Mouse (Mus musculus) kidney, embryonic 16.5 days (tissue): ENCODE measurements around the gene Msx3. TPM values are rescaled to one million over a fixed set of nuclear protein-coding genes. Genes with fewer than 3 reads are reported as not detected.

Experiments
- ATAC-seq: fragments of 200-750 bp; cut with Nextera tagmentation; 2 replicates; pipeline ENCODE4 v1.8.0; 2017; ENCODE audit warnings: moderate TSS enrichment; ENCODE audit not compliant: low FRiP score, low TSS enrichment
- H3K27ac ChIP-seq: fragments of 300-500 bp; sonication (generic); 2 replicates; pipeline ENCODE4 v1.5.1; 2014; ENCODE audit warnings: low read length
- H3K27me3 ChIP-seq: fragments of 300-500 bp; sonication (generic); 2 replicates; pipeline ENCODE4 v1.6.1; 2014; ENCODE audit warnings: low read length, control low read depth, mixed read lengths; ENCODE audit not compliant: insufficient read depth
- H3K36me3 ChIP-seq: fragments of 300-500 bp; sonication (generic); 2 replicates; pipeline ENCODE4 v1.6.1; 2014; ENCODE audit warnings: low read length, control low read depth, mixed read lengths; ENCODE audit not compliant: insufficient read depth
- H3K4me1 ChIP-seq: fragments of 300-500 bp; sonication (generic); 2 replicates; pipeline ENCODE4 v1.6.1; 2014; ENCODE audit warnings: low read length, control low read depth, mixed read lengths; ENCODE audit not compliant: insufficient read depth
- H3K4me2 ChIP-seq: fragments of 300-500 bp; sonication (generic); replicated peaks from 2 replicates; pipeline ENCODE4 v1.6.1; 2014; ENCODE audit warnings: low read depth, low read length
- H3K4me3 ChIP-seq: fragments of 300-500 bp; sonication (generic); 2 replicates; pipeline ENCODE4 v1.5.1; 2014; ENCODE audit warnings: mild to moderate bottlenecking, low read length
- H3K9ac ChIP-seq: fragments of 300-500 bp; sonication (generic); replicated peaks from 2 replicates; pipeline ENCODE4 v1.6.1; 2014; ENCODE audit warnings: low read length
- H3K9me3 ChIP-seq: fragments of 300-500 bp; sonication (generic); 2 replicates; pipeline ENCODE4 v1.6.1; 2016; ENCODE audit warnings: low read length, control low read depth
- WGBS: fragments of 180-500 bp; shearing (Covaris S2); extraction: QIAGEN DNeasy Blood & Tissue Kit; methylation state at CpG from one replicate; pipeline ENCODE4 v1.1.7; 2014; 5-methylcytosine and 5-hydroxymethylcytosine counted together
- polyA plus RNA-seq: library from polyadenylated mRNA; unstranded; fragments of >200 nt; fragmentation: Nextera tagmentation; extraction: Ambion mirVana; gene quantifications from 2 replicates; pipeline ENCODE4 v1.2.1, GENCODE M21; 2015

The Msx3 gene
- polyA plus RNA-seq, 1 experiment from 2014 or later = not detected

- peak; percentile 98 for ATAC-seq
- H3K4me1 ChIP-seq = peaks cover 17% of the 10 kb centered on the region
- H3K4me3 ChIP-seq = peak within 1 kb of the TSS; percentile 94
- WGBS = 1% methylated on average over 69 of the region's 69 CpGs
- H3K27me3 ChIP-seq = no peaks in the 10 kb centered on the region
- H3K9ac ChIP-seq = peak within 1 kb of the TSS; percentile 92
- peak within 1 kb of the TSS; percentile 93 for H3K27ac ChIP-seq
- H3K36me3 ChIP-seq = peaks cover 27% of the 10 kb centered on the region
- no peaks in the 10 kb centered on the region for H3K9me3 ChIP-seq
- H3K4me2 ChIP-seq = peak within 1 kb of the TSS; percentile 90
Measured at GRCm38 (mm10) chr7:140036281-140037170, 12.4 kb downstream of the Msx3 start, which contains the start of the genes Zfp511 and Tubgcp2. Gene Zfp511 (plus strand): TSS chr7:140036391. Gene Tubgcp2 (minus strand): TSS chr7:140036669.

GRCm38 (mm10) chr7:140035456-140035855 is 13.4 kb downstream of the Msx3 start:
- Histone ChIP-seq H3K4me2 (peak overlapping the region; percentile 90), H3K9me3 (no peaks in the 10 kb centered on the region), H3K4me3 (peak overlapping the region; percentile 94), H3K4me1 (peaks cover 17% of the 10 kb centered on the region), H3K9ac (peak overlapping the region; percentile 92), H3K27ac (peak overlapping the region; percentile 69; the same call in 1 of the 2 replicates), H3K27me3 (no peaks in the 10 kb centered on the region), H3K36me3 (peaks cover 35% of the 10 kb centered on the region)
- 18% methylated on average over 7 of the region's 7 CpGs for WGBS
- no peak for ATAC-seq

- Histone ChIP-seq H3K4me3 (no peak overlapping the region), H3K4me2 (no peak overlapping the region), H3K9me3 (peaks cover 1% of the 10 kb centered on the region; the same call in 1 of the 2 replicates), H3K27me3 (no peaks in the 10 kb centered on the region), H3K36me3 (peaks cover 47% of the 10 kb centered on the region), H3K9ac (no peak overlapping the region), H3K4me1 (peaks cover 17% of the 10 kb centered on the region), H3K27ac (no peak overlapping the region)
- WGBS = 97% methylated on average over 9 of the region's 9 CpGs
- no peak for ATAC-seq
Measured at GRCm38 (mm10) chr7:140033386-140033785, 15.5 kb downstream of the Msx3 start.

GRCm38 (mm10) chr7:140032366-140032765 is 16.5 kb downstream of the Msx3 start:
- WGBS = 98% methylated on average over 10 of the region's 10 CpGs

GRCm38 (mm10) chr7:140031771-140032170 is 17.1 kb downstream of the Msx3 start:
- Histone ChIP-seq H3K4me3 (no peak overlapping the region), H3K27ac (no peak overlapping the region), H3K27me3 (no peaks in the 10 kb centered on the region), H3K9ac (no peak overlapping the region), H3K9me3 (peaks cover 6% of the 10 kb centered on the region), H3K4me1 (peaks cover 9% of the 10 kb centered on the region), H3K4me2 (no peak overlapping the region), H3K36me3 (peaks cover 52% of the 10 kb centered on the region)
- WGBS = 94% methylated on average over 12 of the region's 12 CpGs
- ATAC-seq = no peak

More at GRCm38 (mm10) chr7:140032366-140032765, 16.5 kb downstream of the Msx3 start:
- no peak for ATAC-seq
- no peak overlapping the region for H3K4me3 ChIP-seq
- no peak overlapping the region for H3K27ac ChIP-seq
- H3K9ac ChIP-seq = no peak overlapping the region
- peaks cover 52% of the 10 kb centered on the region for H3K36me3 ChIP-seq
- no peak overlapping the region for H3K4me2 ChIP-seq
- H3K27me3 ChIP-seq = no peaks in the 10 kb centered on the region
- H3K4me1 ChIP-seq = peaks cover 14% of the 10 kb centered on the region
- H3K9me3 ChIP-seq = peaks cover 6% of the 10 kb centered on the region

- Histone ChIP-seq H3K4me3 (no peak overlapping the region), H3K4me2 (no peak overlapping the region), H3K27ac (no peak overlapping the region), H3K9ac (no peak overlapping the region), H3K36me3 (peaks cover 34% of the 10 kb centered on the region), H3K4me1 (no peaks in the 10 kb centered on the region), H3K9me3 (0 out of 2 replicates have a peak, but pooled peaks cover 4% of the 10 kb centered on the region), H3K27me3 (no peaks in the 10 kb centered on the region)
- 98% methylated on average over 17 of the region's 17 CpGs for WGBS
- no peak for ATAC-seq
Measured at GRCm38 (mm10) chr7:140011336-140011735, 37.6 kb downstream of the Msx3 start.

- 92% methylated on average over 9 of the region's 9 CpGs for WGBS
- H3K27ac ChIP-seq = no peak overlapping the region
- no peaks in the 10 kb centered on the region for H3K9me3 ChIP-seq
- H3K4me2 ChIP-seq = no peak overlapping the region
- no peaks in the 10 kb centered on the region for H3K4me1 ChIP-seq
- ATAC-seq = no peak
- peaks cover 49% of the 10 kb centered on the region for H3K36me3 ChIP-seq
- no peak overlapping the region for H3K4me3 ChIP-seq
- H3K27me3 ChIP-seq = no peaks in the 10 kb centered on the region
- H3K9ac ChIP-seq = no peak overlapping the region
Measured at GRCm38 (mm10) chr7:140007781-140008180, 41.1 kb downstream of the Msx3 start.

- Histone ChIP-seq H3K4me1 (no peaks in the 10 kb centered on the region), H3K9me3 (no peaks in the 10 kb centered on the region), H3K27me3 (no peaks in the 10 kb centered on the region), H3K4me3 (no peak overlapping the region), H3K9ac (no peak overlapping the region), H3K36me3 (peaks cover 49% of the 10 kb centered on the region), H3K4me2 (no peak overlapping the region), H3K27ac (no peak overlapping the region)
- ATAC-seq = no peak
- 90% methylated on average over 9 of the region's 9 CpGs for WGBS
Measured at GRCm38 (mm10) chr7:140006861-140007611, 41.9 kb downstream of the Msx3 start.

GRCm38 (mm10) chr7:140004666-140005065 is 44.2 kb downstream of the Msx3 start:
- no peak for ATAC-seq
- Histone ChIP-seq H3K4me1 (no peaks in the 10 kb centered on the region), H3K9me3 (no peaks in the 10 kb centered on the region), H3K27me3 (no peaks in the 10 kb centered on the region), H3K4me2 (no peak overlapping the region), H3K27ac (no peak overlapping the region), H3K4me3 (no peak overlapping the region), H3K9ac (no peak overlapping the region), H3K36me3 (peaks cover 55% of the 10 kb centered on the region)
- 94% methylated on average over 8 of the region's 8 CpGs for WGBS
